Mouse (Mus musculus): ENCODE data around the gene Celf2.

Gene Celf2

GRCm38 (mm10) chr2:6739998-6740668 lies 769.2 kb downstream of the Celf2 start:
- in situ Hi-C loops (cut with MseI, MboI) = no loop called here

- in situ Hi-C loops (cut with MseI, MboI) = no loop called here
These were observed 777.3 kb downstream of the Celf2 start for GRCm38 (mm10) chr2:6732026-6732425.

GRCm38 (mm10) chr2:6730860-6731259 lies 778.5 kb downstream of the Celf2 start:
- in situ Hi-C loops (cut with MseI, MboI) = no loop called here

- in situ Hi-C loops (cut with MseI, MboI) = no loop called here
These were observed 779.4 kb downstream of the Celf2 start for GRCm38 (mm10) chr2:6729984-6730383.

GRCm38 (mm10) chr2:6728840-6729252 lies 780.5 kb downstream of the Celf2 start:
- in situ Hi-C loops (cut with MseI, MboI) = no loop called here

- in situ Hi-C loops (cut with MseI, MboI) = no loop called here
These were observed 782.0 kb downstream of the Celf2 start for GRCm38 (mm10) chr2:6727366-6727765.

GRCm38 (mm10) chr2:6726071-6726470 lies 783.3 kb downstream of the Celf2 start:
- in situ Hi-C loops (cut with MseI, MboI) = no loop called here

- in situ Hi-C loops (cut with MseI, MboI) = no loop called here
These were observed 785.8 kb downstream of the Celf2 start for GRCm38 (mm10) chr2:6723602-6724001.

GRCm38 (mm10) chr2:6721460-6722401 lies 787.6 kb downstream of the Celf2 start:
- in situ Hi-C loops (cut with MseI, MboI) = no loop called here

- in situ Hi-C loops (cut with MseI, MboI) = no loop called here
These were observed 788.5 kb downstream of the Celf2 start for GRCm38 (mm10) chr2:6720753-6721459.

GRCm38 (mm10) chr2:6718864-6719263 lies 790.5 kb downstream of the Celf2 start:
- in situ Hi-C loops (cut with MseI, MboI) = no loop called here

GRCm38 (mm10) chr2:6717953-6718352 lies 791.4 kb downstream of the Celf2 start:
- in situ Hi-C loops (cut with MseI, MboI) = no loop called here

- in situ Hi-C loops (cut with MseI, MboI) = no loop called here
These were observed 793.8 kb downstream of the Celf2 start for GRCm38 (mm10) chr2:6715562-6715961.

- in situ Hi-C loops (cut with MseI, MboI) = no loop called here
These were observed 795.8 kb downstream of the Celf2 start for GRCm38 (mm10) chr2:6713529-6713928.

GRCm38 (mm10) chr2:6710687-6711430 lies 798.5 kb downstream of the Celf2 start:
- in situ Hi-C loops (cut with MseI, MboI) = no loop called here

GRCm38 (mm10) chr2:6707959-6708519 lies 801.3 kb downstream of the Celf2 start:
- in situ Hi-C loops (cut with MseI, MboI) = no loop called here

- in situ Hi-C loops (cut with MseI, MboI) = no loop called here
These were observed 802.1 kb downstream of the Celf2 start for GRCm38 (mm10) chr2:6707276-6707675.

- in situ Hi-C loops (cut with MseI, MboI) = no loop called here
These were observed 803.2 kb downstream of the Celf2 start for GRCm38 (mm10) chr2:6705929-6706739.

- in situ Hi-C loops (cut with MseI, MboI) = no loop called here
These were observed 803.9 kb downstream of the Celf2 start for GRCm38 (mm10) chr2:6705475-6705874.

GRCm38 (mm10) chr2:6704804-6705203 lies 804.6 kb downstream of the Celf2 start:
- in situ Hi-C loops (cut with MseI, MboI) = no loop called here

Data from mouse trophoblast stem cell (cell line).